Mouse (Mus musculus) hindbrain, embryonic 14.5 days (tissue): ENCODE measurements at regions not wholly inside any gene's neighbourhood (a gene's known extent, or its start where the extent isn't known, plus 50 kb on each side); places are given as distances from the start of the nearest gene placed in this dataset.

Source experiments
- ATAC-seq: fragments of 200-750 bp; cut with Nextera tagmentation; 2 replicates; pipeline ENCODE4 v1.8.0; 2017; ENCODE audit warnings: moderate number of reproducible peaks, mild to moderate bottlenecking, moderate TSS enrichment, moderate library complexity; ENCODE audit not compliant: low FRiP score
- DNase-seq: peaks from one replicate; pipeline ENCODE4 v3.0.0-alpha.2; 2015; ENCODE audit warnings: low spot score
- H3K27ac ChIP-seq: fragments of 300-500 bp; sonication (generic); 2 replicates; pipeline ENCODE4 v1.5.1; 2014; ENCODE audit warnings: mild to moderate bottlenecking, moderate library complexity
- H3K27me3 ChIP-seq: fragments of 300-500 bp; sonication (generic); 2 replicates; pipeline ENCODE4 v1.6.1; 2014; ENCODE audit warnings: mild to moderate bottlenecking, low read length, mixed read lengths; ENCODE audit not compliant: control insufficient read depth, insufficient read depth
- H3K36me3 ChIP-seq: fragments of 300-500 bp; sonication (generic); replicated peaks from 2 replicates; pipeline ENCODE4 v1.6.1; 2014; ENCODE audit not compliant: control insufficient read depth, insufficient read depth
- H3K4me1 ChIP-seq: fragments of 300-500 bp; sonication (generic); replicated peaks from 2 replicates; pipeline ENCODE4 v1.6.1; 2014; ENCODE audit warnings: antibody characterized with exemption, low read length, mixed read lengths; ENCODE audit not compliant: control insufficient read depth, insufficient read depth
- H3K4me2 ChIP-seq: fragments of 300-500 bp; sonication (generic); replicated peaks from 2 replicates; pipeline ENCODE4 v1.6.1; 2014; ENCODE audit warnings: mild to moderate bottlenecking, moderate library complexity
- H3K4me3 ChIP-seq: fragments of 300-500 bp; sonication (generic); replicated peaks from 2 replicates; pipeline ENCODE4 v1.5.1; 2014; ENCODE audit warnings: mild to moderate bottlenecking, low read length
- H3K9ac ChIP-seq: fragments of 300-500 bp; sonication (generic); 2 replicates; pipeline ENCODE4 v1.6.1; 2014
- H3K9me3 ChIP-seq: fragments of 300-500 bp; sonication (generic); 2 replicates; pipeline ENCODE4 v1.6.1; 2016; ENCODE audit warnings: low read length; ENCODE audit not compliant: control insufficient read depth
- WGBS: fragments of 180-500 bp; shearing (Covaris S2); extraction: QIAGEN DNeasy Blood & Tissue Kit; methylation state at CpG from one replicate; pipeline ENCODE4 v1.1.7; 2014; 5-methylcytosine and 5-hydroxymethylcytosine counted together

- 0 out of 2 replicates have a peak overlapping the region, but pooled peaks have one; percentile 53 for H3K27ac ChIP-seq
- H3K9me3 ChIP-seq = no peaks in the 10 kb centered on the region
- H3K4me2 ChIP-seq = peak overlapping the region; percentile 81
- H3K4me3 ChIP-seq = peak overlapping the region; percentile 29
- no peaks in the 10 kb centered on the region for H3K27me3 ChIP-seq
- no peaks in the 10 kb centered on the region for H3K36me3 ChIP-seq
- peaks cover 19% of the 10 kb centered on the region; the same call in 1 of the 2 replicates for H3K4me1 ChIP-seq
- peak overlapping the region; percentile 62 for H3K9ac ChIP-seq
- ATAC-seq (no peak; the same call in 1 of the 2 replicates), DNase-seq (no peak)
- WGBS = 1% methylated on average over 12 of the region's 12 CpGs
These were observed 145.5 kb downstream of the Cd24a start for GRCm38 (mm10) chr10:43723615-43723937.

DNA sequence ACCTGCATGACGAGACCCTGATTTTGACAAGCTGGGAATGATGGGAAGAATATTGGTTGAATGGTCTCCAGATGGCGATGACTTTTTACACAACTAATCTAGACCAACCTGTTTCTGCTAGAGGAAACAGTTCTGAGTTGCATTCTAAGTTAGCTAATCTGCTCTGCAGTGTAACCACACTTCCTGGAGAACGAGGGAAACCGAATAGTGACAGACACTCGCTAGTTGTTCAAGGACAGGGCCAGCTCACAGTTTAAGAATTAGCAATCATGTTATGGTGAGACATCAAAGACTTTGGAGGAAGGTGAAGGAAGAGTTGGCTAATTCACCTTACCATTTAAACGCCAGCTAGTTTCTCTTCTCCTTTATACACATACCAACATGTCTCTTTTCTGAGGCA is 149.7 kb downstream of the Cd24a start:
- Histone ChIP-seq H3K9me3 (no peaks in the 10 kb centered on the region), H3K4me2 (no peak overlapping the region), H3K27ac (no peak overlapping the region), H3K4me3 (no peak overlapping the region), H3K27me3 (no peaks in the 10 kb centered on the region), H3K4me1 (peaks cover 12% of the 10 kb centered on the region; the same call in 1 of the 2 replicates), H3K9ac (no peak overlapping the region), H3K36me3 (no peaks in the 10 kb centered on the region)
- no peak for ATAC-seq
- 87% methylated on average over 6 of the region's 6 CpGs for WGBS
- DNase-seq = no peak

DNA sequence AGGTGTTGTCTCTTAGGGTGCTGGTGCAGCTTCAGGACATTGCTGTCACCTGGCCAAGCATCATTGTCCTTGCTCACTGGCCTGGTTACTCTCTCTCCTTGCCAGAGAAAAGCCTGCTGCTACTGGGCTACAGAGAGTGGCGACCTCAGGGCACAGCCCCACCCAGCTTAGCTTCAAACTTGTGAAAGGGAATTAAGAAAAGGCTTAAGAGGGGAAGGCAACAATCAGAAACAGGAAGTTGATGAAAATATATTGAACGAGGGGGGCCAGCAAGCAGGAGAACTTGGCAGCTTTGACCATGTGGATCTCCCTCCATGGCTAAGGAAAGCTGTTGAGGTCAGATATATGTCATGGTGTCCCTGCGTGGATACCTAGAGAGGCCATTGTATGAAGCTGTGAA is 151.1 kb downstream of the Cd24a start:
- Histone ChIP-seq H3K36me3 (no peaks in the 10 kb centered on the region), H3K4me1 (no peaks in the 10 kb centered on the region), H3K9me3 (no peaks in the 10 kb centered on the region), H3K27me3 (no peaks in the 10 kb centered on the region), H3K27ac (no peak overlapping the region), H3K4me2 (no peak overlapping the region), H3K4me3 (no peak overlapping the region), H3K9ac (no peak overlapping the region)
- WGBS = 69% methylated on average over 3 of the region's 3 CpGs
- DNase-seq (no peak), ATAC-seq (no peak)

GRCm38 (mm10) chr10:43733618-43734415 is 155.7 kb downstream of the Cd24a start:
- Histone ChIP-seq H3K4me1 (no peaks in the 10 kb centered on the region), H3K9me3 (0 out of 2 replicates have a peak, but pooled peaks cover 3% of the 10 kb centered on the region), H3K9ac (no peak overlapping the region), H3K36me3 (no peaks in the 10 kb centered on the region), H3K27ac (no peak overlapping the region), H3K4me3 (no peak overlapping the region), H3K4me2 (no peak overlapping the region), H3K27me3 (no peaks in the 10 kb centered on the region)
- DNase-seq (no peak), ATAC-seq (no peak)
- WGBS = 87% methylated on average over 13 of the region's 13 CpGs

- H3K27ac ChIP-seq = no peak overlapping the region
- H3K36me3 ChIP-seq = no peaks in the 10 kb centered on the region
- ATAC-seq (no peak), DNase-seq (no peak)
- H3K27me3 ChIP-seq = no peaks in the 10 kb centered on the region
- no peak overlapping the region for H3K4me2 ChIP-seq
- WGBS = 89% methylated on average over 2 of the region's 2 CpGs
- no peak overlapping the region for H3K4me3 ChIP-seq
- H3K9ac ChIP-seq = no peak overlapping the region
- peaks cover 13% of the 10 kb centered on the region for H3K4me1 ChIP-seq
- H3K9me3 ChIP-seq = 0 out of 2 replicates have a peak, but pooled peaks cover 3% of the 10 kb centered on the region
These were observed 161.1 kb downstream of the Cd24a start for GRCm38 (mm10) chr10:43739181-43739580.

DNA sequence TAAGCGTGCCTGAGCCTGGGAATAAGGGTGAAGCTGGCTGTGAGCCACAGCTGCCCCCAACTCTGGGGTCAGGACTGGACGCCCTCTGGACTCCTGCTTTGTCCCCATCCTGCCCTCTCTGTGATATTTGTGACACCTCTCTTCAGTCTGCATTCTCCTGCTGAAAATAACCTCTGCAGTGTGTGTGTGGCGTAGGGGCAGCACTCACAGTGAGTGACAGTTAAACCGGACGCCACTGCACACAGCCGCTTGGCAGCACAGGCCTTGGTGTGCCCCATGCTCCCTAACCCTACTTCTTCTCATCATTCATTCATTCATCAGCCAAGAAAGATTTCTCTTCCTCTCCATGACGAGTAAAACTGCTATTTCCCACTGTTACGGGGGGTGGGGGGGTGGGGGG is 161.6 kb downstream of the Cd24a start:
- Histone ChIP-seq H3K27ac (peak overlapping the region; percentile 74; the same call in 1 of the 2 replicates), H3K4me2 (0 out of 2 replicates have a peak overlapping the region, but pooled peaks have one; percentile 36), H3K4me1 (peaks cover 13% of the 10 kb centered on the region), H3K9ac (no peak overlapping the region), H3K27me3 (no peaks in the 10 kb centered on the region), H3K4me3 (no peak overlapping the region), H3K9me3 (0 out of 2 replicates have a peak, but pooled peaks cover 3% of the 10 kb centered on the region), H3K36me3 (no peaks in the 10 kb centered on the region)
- no peak for DNase-seq
- WGBS = 36% methylated on average over 8 of the region's 8 CpGs
- peak; percentile 32; the same call in 1 of the 2 replicates for ATAC-seq

DNA sequence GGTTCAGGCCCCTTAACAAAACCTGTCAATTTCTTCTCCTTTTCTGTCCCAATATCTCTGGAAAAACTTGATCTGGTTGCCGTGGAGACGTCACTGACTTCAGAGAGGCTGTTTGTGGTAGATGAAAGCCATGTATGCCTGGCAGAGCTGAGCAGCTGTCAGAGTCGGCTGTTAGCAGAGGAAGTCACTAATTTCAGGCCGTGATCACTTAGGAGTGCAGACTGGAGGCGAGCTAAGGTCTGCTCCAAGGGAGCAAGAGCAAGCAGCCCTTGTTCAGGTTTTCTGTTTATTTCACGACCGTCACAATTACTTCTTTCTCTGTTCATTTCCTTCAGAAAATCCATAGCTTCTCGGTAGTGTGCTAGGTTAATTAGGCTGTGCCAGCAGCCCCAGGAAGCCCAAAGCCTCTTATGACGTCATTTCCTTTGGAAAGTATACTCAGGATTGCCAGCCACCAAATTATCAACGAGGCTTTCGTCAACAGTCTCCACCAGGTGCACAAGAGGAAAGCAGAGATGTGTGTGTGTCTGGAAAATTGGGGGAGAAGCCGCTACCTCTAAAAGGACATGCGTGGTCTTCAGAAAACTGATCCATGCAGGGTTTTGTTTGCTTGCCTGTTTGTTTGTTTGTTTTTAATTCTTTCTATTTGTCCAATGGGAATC is 161.2 kb downstream of the Qrsl1 start:
- Histone ChIP-seq H3K27me3 (no peaks in the 10 kb centered on the region), H3K4me3 (no peak overlapping the region), H3K27ac (peak overlapping the region; percentile 74), H3K36me3 (no peaks in the 10 kb centered on the region), H3K9me3 (0 out of 2 replicates have a peak, but pooled peaks cover 3% of the 10 kb centered on the region), H3K9ac (peak overlapping the region; percentile 44), H3K4me1 (peaks cover 13% of the 10 kb centered on the region), H3K4me2 (peak overlapping the region; percentile 36)
- DNase-seq = peak; percentile 55
- peak; percentile 64 for ATAC-seq
- 29% methylated on average over 13 of the region's 13 CpGs for WGBS

- WGBS = 48% methylated on average over 18 of the region's 18 CpGs
- Histone ChIP-seq H3K4me2 (no peak overlapping the region), H3K4me3 (no peak overlapping the region), H3K36me3 (no peaks in the 10 kb centered on the region), H3K9me3 (0 out of 2 replicates have a peak, but pooled peaks cover 2% of the 10 kb centered on the region), H3K4me1 (peaks cover 13% of the 10 kb centered on the region), H3K27me3 (no peaks in the 10 kb centered on the region), H3K9ac (no peak overlapping the region), H3K27ac (no peak overlapping the region)
- DNase-seq (no peak), ATAC-seq (no peak)
These were observed 160.0 kb downstream of the Qrsl1 start for GRCm38 (mm10) chr10:43741361-43742084.
